Mouse (Mus musculus): Measurements from ENCODE around the gene 4930558K02Rik.
A peak's percentile ranks its signal among the peaks of the same experiment; 100 is the strongest.

4930558K02Rik gene

DNA sequence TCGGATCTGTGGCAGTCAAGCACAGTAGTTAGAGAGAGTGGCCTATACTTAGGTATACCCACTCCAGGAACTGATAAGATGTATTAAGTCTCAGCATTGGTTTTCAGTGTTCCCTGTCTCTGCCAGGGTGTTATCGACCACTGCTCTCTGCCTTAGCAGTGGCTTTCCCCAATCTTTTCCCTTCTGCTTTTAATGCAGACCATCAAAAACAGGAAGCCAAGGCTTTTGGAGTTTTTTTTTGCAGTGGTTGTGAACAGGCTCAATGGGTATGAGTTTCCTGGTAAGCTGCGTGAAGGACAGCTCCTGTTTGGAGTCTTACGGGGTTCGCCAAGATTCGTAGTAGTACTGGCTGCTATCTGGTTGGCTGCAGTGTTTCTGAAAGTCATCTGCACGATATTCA, 13.0 kb upstream of the 4930558K02Rik start:
- no peak for DNase-seq (ENCODE audit: low spot score)

DNA sequence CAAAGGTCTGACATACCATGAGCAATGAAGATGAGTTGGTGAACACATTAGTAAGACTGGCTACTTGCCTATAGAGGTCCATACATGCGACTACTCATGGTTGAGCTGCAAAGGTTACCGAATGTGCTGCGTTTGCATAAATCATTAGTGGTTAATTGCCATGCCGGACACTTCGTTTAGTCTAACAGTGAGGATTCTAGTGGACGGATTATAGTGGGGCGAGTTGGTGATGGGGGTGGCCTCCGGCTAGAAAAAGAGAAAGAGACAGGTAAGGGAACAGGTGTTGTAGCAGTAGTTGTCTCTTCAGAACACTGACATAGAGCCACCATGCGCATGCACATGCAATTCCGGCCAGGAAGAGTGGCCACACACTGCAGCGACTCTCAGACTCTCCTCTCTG, 12.4 kb upstream of the 4930558K02Rik start:
- DNase-seq (ENCODE audit: low spot score), result no peak

DNA sequence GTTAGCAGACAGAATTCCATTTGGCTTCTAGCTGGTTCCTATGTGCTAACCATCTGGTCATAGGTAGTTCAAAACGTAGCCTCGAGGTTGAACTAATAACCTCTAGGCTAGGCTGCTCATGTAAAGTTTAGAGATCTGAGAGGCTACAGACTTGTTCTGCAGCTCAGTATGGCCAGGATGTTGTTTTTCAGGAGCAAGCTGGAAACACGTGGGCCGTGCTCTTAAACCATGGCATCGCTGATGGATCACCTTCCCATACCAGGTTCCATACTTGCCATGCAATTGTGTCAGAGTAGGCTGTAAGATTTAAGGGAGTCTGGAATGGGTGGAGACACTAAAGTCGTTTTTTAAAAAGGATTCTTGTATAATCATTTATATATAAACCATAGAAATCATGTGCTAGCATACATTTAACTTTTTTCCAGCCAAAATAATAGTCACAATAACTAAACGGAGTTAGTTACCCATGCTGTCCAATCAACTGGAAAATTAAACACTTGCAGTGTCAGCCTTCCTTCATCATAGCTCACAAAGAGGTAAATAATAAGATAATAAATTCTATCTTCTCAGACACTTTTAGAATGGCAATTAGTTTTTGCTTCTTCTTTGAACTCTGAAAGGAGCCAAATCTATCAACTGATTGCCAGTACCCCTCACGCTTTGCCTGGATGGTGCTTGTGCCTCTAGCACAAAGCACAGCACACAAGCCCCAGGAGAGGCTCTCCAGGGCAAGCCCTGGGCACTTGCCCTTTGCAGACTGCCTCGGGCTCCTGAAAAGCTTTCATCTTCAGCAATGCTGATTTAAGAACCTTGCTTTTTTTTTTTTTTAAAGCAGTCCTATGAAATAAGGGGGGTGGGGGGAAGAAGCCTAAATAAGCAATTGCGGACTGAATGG, 11.5 kb upstream of the 4930558K02Rik start:
- no peak for DNase-seq (ENCODE audit: low spot score)

DNA sequence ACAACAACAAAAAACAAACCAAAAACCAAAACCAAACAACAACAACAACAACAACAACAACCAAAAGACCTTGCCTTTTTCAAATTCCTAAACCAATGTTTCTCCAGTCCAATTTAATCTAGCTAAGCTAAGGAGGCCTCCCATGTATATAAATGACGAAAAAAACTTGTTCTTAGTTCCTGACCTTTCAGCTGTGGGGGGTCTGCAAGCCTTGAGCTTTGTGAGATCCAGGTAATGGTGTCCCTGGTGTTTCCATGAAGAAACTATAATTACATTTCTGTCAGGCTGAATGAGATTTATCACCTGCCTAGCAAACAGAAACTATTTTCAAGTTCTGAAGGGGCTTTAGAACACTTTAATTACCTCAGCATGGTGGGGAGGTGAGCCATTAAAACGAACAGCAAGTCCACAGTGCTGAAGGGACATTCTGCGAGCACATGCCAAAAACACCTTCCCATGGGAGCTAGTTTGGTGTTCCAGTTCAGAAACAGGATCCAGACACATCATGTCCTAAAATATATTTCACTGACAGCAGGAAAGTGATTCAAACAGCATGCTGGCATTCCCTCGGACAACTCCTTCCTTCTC, 4.6 kb upstream of the 4930558K02Rik start:
- DNase-seq (ENCODE audit: low spot score), result no peak

DNA sequence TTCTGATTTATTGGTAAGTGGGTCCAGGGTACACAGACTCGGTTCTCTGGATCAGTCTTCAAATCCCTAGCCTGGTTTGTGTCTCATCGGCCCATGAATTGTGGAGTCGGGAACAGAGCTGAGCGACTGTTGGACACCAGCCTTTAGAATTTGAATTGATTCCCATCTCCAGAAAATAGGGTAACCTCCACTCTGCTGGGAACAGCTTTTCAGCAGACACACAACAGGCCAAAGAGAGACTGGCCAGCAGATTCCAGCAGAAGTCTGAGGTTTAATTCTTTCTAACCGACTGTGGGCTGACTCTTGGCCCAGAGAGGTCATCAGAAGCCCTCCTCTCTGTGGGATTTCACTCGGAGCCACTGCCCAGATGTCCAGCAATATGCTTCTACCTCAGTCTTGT, 4.0 kb upstream of the 4930558K02Rik start:
- DNase-seq (ENCODE audit: low spot score), result no peak

DNA sequence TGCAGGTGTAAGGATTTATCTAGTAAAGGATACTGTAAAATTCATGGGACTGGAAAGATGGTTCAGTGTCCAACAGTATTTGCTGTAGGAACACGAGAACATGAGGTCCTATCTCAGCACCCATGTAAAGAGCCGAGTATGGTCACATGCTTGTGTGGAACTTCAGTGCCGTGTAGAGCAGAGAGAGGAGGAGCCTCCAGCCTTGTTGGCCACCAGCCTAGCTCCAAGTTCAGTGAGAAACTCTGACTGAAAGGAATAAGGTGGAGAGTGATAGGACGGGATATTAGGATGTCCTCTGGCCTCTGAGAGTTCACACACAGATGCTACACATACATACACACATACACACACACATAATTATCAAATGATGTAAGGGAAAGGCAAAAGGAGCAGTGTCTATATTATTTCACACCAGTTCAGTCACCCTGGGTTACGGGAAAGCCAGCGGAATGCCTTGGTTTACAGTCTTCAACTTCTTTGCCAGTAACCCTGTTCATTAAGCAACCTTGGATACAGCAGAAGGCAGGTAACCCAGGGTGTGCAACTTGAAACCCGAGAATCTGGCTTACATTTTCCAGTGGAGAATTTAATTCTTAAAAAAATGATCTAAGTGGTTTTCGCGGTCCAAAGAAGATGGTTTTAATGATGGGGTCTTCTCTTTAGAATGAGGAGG, 1.3 kb upstream of the 4930558K02Rik start:
- DNase-seq (ENCODE audit: low spot score), result no peak

DNA sequence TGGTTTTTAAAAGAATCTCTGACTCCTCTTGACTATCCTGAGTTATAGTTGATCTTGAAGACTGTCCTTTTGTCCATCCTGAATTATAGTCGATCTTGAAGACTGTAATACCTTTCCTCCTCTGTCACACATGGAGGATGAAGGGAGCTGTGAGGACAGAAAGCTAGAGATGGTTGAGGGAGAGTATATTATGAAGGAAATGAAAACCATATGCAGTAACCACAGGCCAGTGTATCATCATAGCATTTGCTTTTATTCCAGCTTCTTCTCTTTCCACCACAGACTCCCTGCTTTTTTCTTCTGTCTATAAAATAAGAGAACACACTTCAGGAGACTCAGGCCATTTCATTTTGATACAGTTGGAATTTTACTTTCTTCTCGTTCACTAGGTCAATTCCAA, 610 bp upstream of the 4930558K02Rik start:
- DNase-seq (ENCODE audit: low spot score), result no peak

DNA sequence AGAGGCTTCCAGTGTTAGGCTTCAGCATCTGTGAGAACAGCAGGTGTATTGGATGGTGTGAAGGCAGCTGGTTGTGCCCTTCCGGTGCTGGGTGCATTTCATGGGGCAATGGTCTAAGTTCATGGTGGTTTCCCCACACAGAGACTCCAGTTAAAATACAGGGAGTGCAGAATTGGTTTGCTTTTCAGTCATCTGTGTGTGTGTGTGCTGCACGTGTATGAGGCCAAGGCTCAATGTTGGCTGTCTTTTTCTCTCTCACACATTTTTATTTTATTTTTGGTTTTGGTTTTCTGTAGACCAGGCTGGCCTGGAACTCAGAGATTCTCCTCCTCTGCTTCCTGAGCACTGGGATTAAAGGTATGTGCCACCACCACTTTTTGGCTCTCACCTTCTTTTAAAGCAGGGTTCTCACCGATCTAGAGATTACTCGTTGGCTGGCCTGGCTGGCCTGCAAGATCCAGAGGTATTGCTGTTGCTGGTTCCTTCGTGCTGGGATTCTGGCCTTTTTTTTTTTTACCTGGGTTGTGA, 1.2 kb downstream of the 4930558K02Rik start:
- DNase-seq (ENCODE audit: low spot score), result no peak

DNA sequence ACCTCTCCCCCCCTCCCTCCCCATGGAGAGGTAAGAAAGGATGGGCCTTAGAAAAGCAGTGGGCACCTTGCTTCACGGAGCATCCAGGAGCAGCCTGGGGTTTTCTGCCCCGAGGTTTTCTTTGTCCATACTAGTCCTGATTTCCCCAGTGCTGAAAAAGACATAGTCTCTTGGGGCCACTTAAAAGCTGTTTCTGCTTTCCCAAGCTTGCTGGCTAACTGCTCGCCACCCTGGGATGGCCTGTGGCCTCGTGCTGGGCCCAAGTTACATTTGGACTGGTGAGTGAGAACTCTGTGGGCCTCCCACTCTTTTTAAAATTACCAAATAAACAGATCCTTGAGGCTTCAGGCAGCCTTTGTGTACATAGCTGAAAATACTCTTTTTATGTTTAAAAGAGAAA, 2.1 kb downstream of the 4930558K02Rik start:
- DNase-seq (ENCODE audit: low spot score), result no peak

DNA sequence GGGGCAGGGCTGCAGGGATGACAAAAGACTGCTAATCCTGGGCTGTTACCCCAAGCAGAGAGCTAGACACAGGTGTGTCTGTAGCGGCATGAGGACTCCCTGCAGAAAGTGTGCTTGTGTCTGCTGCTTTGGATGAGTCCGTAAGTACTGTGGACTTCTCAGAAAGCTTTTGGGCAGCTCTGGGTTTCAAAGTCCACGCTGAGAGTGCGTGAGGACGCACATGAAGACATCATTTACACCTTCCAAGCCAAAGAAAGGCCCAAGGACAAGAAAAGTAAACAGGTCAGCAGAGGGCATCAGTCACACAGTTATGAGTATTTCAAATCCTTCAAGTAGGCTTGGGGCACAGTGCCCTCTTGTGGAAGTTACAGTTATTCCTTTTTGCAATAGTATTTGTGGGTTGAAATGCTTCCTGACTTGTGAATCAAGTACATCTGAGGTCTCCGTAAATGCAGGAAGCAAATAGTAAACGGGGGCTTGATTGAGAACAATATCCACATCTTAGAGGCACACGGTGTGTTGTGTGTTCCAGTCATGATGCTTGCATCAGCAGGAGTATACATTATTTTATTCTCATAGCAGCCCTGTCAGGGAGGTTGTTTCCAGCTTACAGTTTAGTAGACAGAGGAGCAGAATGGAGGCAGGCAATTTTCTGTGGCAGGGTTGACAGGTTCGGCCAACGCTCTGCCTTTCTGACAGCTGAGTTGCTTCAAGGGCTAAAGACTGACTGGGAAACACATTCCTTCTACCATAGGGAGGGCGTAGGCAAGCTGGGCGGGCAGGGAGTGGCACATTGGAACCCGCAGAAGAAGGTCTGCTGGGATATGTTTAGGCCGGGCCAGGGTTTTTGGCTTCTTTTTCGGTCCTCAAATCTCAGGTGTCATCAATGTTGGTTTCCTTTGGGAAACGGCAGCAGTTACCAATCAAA, 2.9 kb downstream of the 4930558K02Rik start:
- DNase-seq (ENCODE audit: low spot score), result peak; percentile 68

DNA sequence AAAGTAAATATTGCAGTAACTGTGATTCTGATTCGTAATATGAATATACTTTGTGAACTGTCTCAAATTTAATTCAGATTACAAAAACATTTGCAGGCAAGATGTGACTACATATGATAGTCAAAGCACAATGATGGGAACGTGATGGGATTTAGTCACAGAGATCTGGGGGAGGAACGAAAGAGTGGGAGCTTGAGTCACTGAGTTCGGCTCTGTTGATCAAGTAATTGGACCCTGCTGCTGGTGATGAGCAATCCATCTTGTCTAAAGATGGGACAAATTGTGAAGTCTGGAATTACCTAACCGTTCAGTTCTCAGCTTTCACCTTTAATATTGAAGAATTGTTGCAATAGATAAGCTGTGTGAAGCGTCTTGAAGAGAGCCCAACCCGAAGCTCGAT, 7.2 kb downstream of the 4930558K02Rik start:
- no peak for DNase-seq (ENCODE audit: low spot score)

DNA sequence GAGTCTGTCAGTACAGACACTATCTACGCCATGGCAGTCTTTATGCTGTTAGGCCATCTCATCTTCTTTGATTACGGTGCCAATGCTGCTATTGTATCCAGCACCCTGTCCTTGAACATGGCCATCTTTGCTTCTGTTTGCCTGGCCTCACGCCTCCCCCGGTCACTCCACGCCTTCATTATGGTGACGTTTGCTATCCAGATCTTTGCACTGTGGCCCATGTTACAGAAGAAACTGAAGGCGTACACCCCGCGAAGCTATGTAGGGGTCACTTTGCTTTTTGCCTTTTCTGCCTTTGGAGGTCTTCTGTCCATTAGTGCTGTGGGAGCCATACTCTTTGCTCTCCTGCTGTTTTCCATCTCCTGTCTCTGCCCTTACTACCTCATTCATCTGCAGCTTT, 8.6 kb downstream of the 4930558K02Rik start:
- DNase-seq (ENCODE audit: low spot score), result no peak

DNA sequence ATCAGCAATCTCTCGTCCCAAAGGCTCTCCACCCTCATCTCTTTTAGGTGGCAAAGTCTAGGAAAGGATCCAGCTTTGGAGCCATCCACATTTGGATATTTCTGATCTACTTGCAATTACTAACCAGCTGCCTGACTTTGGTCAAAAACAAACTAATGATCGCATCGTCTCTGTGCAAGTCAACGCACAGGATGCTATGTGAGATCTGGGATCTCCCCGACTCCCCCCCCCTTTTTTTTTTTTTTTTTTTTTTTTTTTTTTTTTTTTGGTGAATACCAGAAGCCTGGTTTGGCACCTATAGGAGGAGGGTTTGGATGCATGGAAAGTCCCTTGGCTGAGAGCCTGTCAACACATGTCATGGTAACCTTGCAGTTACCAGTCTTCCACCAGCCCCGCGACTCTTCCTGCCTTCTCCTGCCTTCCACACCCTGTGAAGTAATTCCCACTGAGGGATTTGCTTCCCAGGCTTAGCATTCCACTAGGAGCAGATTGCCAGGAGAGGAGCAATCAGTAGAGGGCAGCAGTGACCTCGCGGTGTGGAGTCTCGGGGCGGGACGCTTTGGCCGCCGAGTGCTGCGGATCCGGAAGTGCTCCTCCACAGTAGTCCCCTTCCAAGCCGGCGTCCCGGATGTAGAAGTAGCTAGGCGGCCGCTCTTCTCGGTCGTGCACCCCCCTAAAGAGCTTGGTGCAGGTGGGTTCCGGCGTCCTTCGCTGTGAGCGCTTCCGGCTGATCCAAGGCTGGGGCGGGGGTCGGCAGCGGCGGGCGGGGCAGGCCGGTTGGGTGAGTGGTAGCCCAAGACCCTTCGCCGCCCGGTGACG, 10.6 kb downstream of the 4930558K02Rik start, which contains the start of gene Pigc:
Pigc (plus strand) TSS at position 598 of the 819 bp plus-strand sequence.
- peak; percentile 76 for DNase-seq (ENCODE audit: low spot score)

DNA sequence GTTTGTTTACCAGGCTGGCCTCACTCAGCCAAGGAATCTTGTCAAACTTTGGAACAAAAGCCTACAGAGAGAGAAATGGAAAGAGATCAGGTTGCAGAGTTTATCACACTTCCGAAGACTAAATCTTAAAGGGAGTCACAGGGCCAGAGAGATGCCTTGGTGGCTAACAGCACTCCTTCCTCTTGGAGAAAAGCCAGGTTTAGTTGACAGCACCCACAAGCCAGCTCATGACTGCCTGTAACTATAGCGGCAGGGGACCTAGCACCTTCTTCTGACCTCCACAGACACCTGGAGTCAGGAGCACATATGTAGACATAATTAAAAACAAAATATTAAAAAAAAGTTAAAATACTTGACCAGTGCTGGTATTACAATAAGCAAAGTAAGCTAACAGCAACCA, 11.5 kb downstream of the 4930558K02Rik start:
- DNase-seq (ENCODE audit: low spot score), result no peak

DNA sequence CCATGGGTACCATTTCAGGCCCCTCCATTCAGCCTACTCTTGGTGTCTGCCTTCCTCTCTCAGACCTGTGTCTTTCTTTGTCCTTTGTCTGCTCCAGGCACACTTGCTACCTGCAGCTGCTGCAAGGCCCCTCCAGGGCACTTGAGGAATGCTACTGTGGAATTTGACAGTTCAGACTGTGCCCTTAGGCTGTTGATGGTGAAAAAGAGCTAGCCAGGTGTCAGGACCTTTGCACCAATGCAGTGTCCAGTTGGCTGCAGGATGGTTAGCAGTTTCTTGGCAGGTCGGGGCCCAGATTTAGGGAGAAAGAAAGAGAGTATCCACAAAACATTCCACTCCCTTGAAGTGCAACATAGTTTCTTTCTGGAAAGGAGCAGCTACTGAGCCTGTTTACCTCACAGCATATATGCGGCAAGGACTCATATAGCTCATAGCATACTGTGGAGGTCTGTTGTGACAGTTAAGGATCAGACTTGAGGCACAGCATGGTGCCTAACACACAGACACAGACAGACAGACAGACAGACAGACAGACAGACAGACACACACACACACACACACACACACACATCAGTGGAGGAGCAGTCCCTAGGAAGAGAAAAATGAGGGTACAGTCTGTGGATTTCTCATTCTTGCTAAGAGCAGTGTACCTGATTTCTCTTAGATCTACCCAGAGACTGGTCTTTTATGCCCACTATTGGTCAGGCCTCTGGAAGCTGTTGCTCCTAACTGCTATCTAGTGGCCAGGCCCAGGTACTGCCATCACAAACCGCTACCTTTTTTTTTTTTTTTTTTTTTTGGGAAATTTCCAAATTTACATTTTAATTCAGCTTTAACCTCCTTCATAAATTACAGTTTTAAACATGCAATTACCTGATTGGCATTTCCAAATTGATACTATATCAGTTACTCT, 16.7 kb downstream of the 4930558K02Rik start:
- no peak for DNase-seq (ENCODE audit: low spot score)

DNA sequence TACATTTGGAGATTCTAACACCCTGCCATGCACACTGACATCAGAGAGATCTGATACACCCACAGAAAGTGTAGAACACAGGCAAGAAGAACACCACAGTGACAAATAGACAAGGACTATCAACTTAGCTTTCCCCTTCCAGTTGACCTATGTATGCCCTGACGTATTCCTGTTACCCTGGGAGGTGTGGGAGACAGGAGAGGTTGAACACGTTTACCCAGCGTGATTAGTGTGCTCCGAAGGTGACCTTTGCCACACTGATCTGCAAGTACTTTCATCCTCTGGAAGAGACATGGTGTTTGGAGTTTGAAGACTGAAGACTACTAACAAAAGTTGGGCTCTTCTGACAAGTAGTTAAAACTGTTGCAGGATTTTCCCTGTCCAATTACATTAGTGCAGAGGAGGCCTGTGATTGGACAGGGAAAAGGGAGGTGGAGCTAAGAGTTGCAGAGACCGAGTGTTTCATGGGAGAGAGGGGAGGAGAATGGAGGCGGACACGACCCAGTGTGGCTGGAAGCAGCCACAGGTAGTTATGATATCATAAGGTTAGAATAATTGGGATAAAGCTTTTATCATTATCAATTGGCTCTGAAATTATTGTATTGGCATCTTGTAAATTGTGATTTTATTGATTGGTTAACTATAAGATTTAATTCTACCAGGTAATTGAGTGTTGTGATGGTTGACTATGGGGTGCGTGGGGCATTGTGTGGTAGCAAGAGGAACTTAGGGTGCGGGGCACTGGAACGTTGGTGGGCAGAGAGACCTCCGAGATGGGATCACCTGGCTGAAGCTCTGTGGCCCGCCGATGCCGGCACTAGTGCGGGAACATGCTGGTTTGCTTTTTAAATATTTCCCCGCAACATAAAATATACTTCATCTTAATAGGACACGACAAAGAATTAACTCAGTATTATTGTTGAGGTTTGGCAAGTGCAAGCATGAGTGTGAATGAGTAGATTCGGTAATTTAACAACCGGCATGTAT, 21.2 kb downstream of the 4930558K02Rik start:
- DNase-seq (ENCODE audit: low spot score), result no peak

DNA sequence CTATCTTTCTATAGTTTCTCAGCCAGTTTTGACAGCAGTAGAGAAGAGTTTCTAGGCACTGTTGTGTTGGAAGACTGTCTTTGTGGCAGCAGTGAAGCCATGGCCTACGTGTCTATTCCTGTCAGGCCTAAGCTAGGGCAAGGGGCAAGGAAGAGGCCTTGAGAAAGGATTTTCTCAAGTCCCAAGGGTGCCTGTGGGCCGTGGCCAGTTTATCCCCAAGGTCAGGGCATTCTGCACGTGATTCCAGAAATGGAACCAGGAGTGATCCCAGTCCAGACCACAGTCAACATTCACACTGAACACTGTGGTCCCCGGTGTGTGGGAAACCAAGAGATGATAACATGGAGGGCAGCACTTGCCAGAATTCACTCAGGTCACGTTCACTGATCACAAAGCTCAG, 23.6 kb downstream of the 4930558K02Rik start:
- DNase-seq (ENCODE audit: low spot score), result no peak

DNA sequence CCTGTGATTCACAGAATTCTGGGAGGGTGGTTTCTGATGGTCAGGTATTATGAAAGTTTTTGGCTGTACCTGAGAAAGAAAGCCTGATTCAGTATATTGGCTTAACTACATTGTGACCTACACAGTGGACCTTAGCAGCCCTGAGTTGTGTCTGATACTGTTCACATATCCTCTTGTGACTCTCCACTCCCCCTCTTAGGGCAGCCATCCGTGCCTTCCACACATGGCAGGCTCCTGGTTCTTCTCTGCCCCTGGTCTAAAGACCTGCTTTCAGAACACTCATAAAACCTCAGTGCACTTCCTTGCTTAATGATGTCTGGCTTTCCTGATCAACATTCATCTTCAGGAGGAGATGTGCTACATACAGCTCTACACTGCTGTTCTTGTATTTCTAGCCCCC, 26.8 kb downstream of the 4930558K02Rik start:
- no peak for DNase-seq (ENCODE audit: low spot score)

Data from spleen, adult 12 weeks (tissue).